Mouse (Mus musculus) limb, embryonic 14.5 days (tissue): ENCODE data around the gene Phb2. TPM values are rescaled to one million over a fixed set of nuclear protein-coding genes. Genes with fewer than 3 reads are reported as not detected.
A peak's percentile ranks its signal among the peaks of the same experiment; 100 is the strongest.

Experiments used
- ATAC-seq: fragments of 200-750 bp; cut with Nextera tagmentation; 2 replicates; pipeline ENCODE4 v1.8.0; 2017; ENCODE audit warnings: low read depth, moderate number of reproducible peaks, moderate TSS enrichment; ENCODE audit not compliant: low FRiP score
- DNase-seq: peaks from one replicate; pipeline ENCODE4 v3.0.0-alpha.2; 2015; ENCODE audit warnings: low spot score
- H3K27ac ChIP-seq: fragments of 300-500 bp; sonication (generic); replicated peaks from 2 replicates; pipeline ENCODE4 v1.5.1; 2014; ENCODE audit warnings: low read depth, mild to moderate bottlenecking, low read length, moderate library complexity, mixed read lengths
- H3K27me3 ChIP-seq: fragments of 300-500 bp; sonication (generic); 2 replicates; pipeline ENCODE4 v1.6.1; 2014; ENCODE audit warnings: low read length, mixed read lengths; ENCODE audit not compliant: control insufficient read depth, insufficient read depth
- H3K36me3 ChIP-seq: fragments of 300-500 bp; sonication (generic); 2 replicates; pipeline ENCODE4 v1.6.1; 2014; ENCODE audit warnings: mild to moderate bottlenecking, low read length, moderate library complexity, mixed read lengths; ENCODE audit not compliant: control insufficient read depth, insufficient read depth
- H3K4me1 ChIP-seq: fragments of 300-500 bp; sonication (generic); 2 replicates; pipeline ENCODE4 v1.6.1; 2014; ENCODE audit warnings: antibody characterized with exemption, low read length, mixed read lengths; ENCODE audit not compliant: control insufficient read depth, insufficient read depth
- H3K4me2 ChIP-seq: fragments of 300-500 bp; sonication (generic); replicated peaks from 2 replicates; pipeline ENCODE4 v1.6.1; 2014; ENCODE audit warnings: low read depth, mild to moderate bottlenecking, low read length, moderate library complexity; ENCODE audit not compliant: severe bottlenecking
- H3K4me3 ChIP-seq: fragments of 300-500 bp; sonication (generic); replicated peaks from 2 replicates; pipeline ENCODE4 v1.5.1; 2014; ENCODE audit warnings: low read length
- H3K9ac ChIP-seq: fragments of 300-500 bp; sonication (generic); 2 replicates; pipeline ENCODE4 v1.6.1; 2014; ENCODE audit warnings: mild to moderate bottlenecking, low read depth, low read length, moderate library complexity; ENCODE audit not compliant: severe bottlenecking
- H3K9me3 ChIP-seq: fragments of 300-500 bp; sonication (generic); 2 replicates; pipeline ENCODE4 v1.6.1; 2016; ENCODE audit warnings: low read length; ENCODE audit not compliant: control insufficient read depth
- POLR2A ChIP-seq: fragments of 200-500 bp; IDR thresholded peaks from 2 replicates; pipeline ENCODE4 v1.8.0; 2012; ENCODE audit warnings: inconsistent platforms, mild to moderate bottlenecking, moderate library complexity, borderline replicate concordance; ENCODE audit not compliant: insufficient read depth, insufficient read length; ENCODE audit errors: extremely low read depth
- WGBS: fragments of 180-500 bp; shearing (Covaris S2); extraction: QIAGEN DNeasy Blood & Tissue Kit; methylation state at CpG from one replicate; pipeline ENCODE4 v1.1.7; 2014; 5-methylcytosine and 5-hydroxymethylcytosine counted together
- polyA plus RNA-seq, 2 experiments: library from polyadenylated mRNA; depleted of rRNA in 1 of 2; stranded (reverse) in 1 of 2; unstranded in 1 of 2; fragments of >200 nt; fragmentation: Nextera tagmentation in 1 of 2; extraction: Ambion mirVana in 1 of 2; gene quantifications; 2 replicates each; pipeline versions ENCODE4 v1.2.1 to v1.2.3; 2012 to 2014

The Phb2 gene
- polyA plus RNA-seq, 2 experiments: 205 to 296 TPM

GRCm38 (mm10) chr6:124704417-124704816 is 7.7 kb upstream of the Phb2 start:
- H3K27me3 ChIP-seq: no peaks in the 10 kb centered on the region
- WGBS: 98% methylated on average over 2 of the region's 2 CpGs
- H3K4me2 ChIP-seq: no peak overlapping the region
- TF ChIP-seq POLR2A: no peak
- no peak overlapping the region for H3K27ac ChIP-seq
- no peak overlapping the region for H3K4me3 ChIP-seq
- DNase-seq: no peak
- ATAC-seq: no peak
- peaks cover 79% of the 10 kb centered on the region for H3K36me3 ChIP-seq
- H3K4me1 ChIP-seq: no peaks in the 10 kb centered on the region
- H3K9ac ChIP-seq: no peak overlapping the region
- no peaks in the 10 kb centered on the region for H3K9me3 ChIP-seq

- no peak overlapping the region for H3K4me3 ChIP-seq
- H3K9ac ChIP-seq: no peak overlapping the region
- 87% methylated on average over 5 of the region's 5 CpGs for WGBS
- peaks cover 65% of the 10 kb centered on the region for H3K36me3 ChIP-seq
- no peaks in the 10 kb centered on the region for H3K27me3 ChIP-seq
- no peak overlapping the region for H3K4me2 ChIP-seq
- TF ChIP-seq POLR2A: no peak
- H3K27ac ChIP-seq: no peak overlapping the region
- ATAC-seq (no peak), DNase-seq (no peak)
- H3K9me3 ChIP-seq: no peaks in the 10 kb centered on the region
- H3K4me1 ChIP-seq: peaks cover 10% of the 10 kb centered on the region
These were observed 6.0 kb upstream of the Phb2 start for GRCm38 (mm10) chr6:124706061-124706627.

- DNase-seq (no peak), ATAC-seq (no peak)
- peaks cover 16% of the 10 kb centered on the region for H3K4me1 ChIP-seq
- H3K9me3 ChIP-seq: no peaks in the 10 kb centered on the region
- WGBS: 93% methylated on average over 10 of the region's 10 CpGs
- TF ChIP-seq POLR2A: no peak
- H3K27me3 ChIP-seq: no peaks in the 10 kb centered on the region
- H3K36me3 ChIP-seq: peaks cover 45% of the 10 kb centered on the region
- no peak overlapping the region for H3K4me3 ChIP-seq
- H3K27ac ChIP-seq: no peak overlapping the region
- no peak overlapping the region for H3K4me2 ChIP-seq
- H3K9ac ChIP-seq: no peak overlapping the region
These were observed 3.7 kb upstream of the Phb2 start for GRCm38 (mm10) chr6:124708289-124708889.

GRCm38 (mm10) chr6:124712918-124713317 is 782 bp downstream of the Phb2 start:
- no peak for TF ChIP-seq POLR2A
- peak overlapping the region; percentile 94 for H3K4me2 ChIP-seq
- peak overlapping the region; percentile 91 for H3K9ac ChIP-seq
- no peaks in the 10 kb centered on the region for H3K27me3 ChIP-seq
- ATAC-seq (no peak), DNase-seq (no peak)
- WGBS: 15% methylated on average over 11 of the region's 11 CpGs
- no peaks in the 10 kb centered on the region for H3K9me3 ChIP-seq
- peaks cover 57% of the 10 kb centered on the region for H3K36me3 ChIP-seq
- peak overlapping the region; percentile 83; the same call in 1 of the 2 replicates for H3K27ac ChIP-seq
- peaks cover 19% of the 10 kb centered on the region for H3K4me1 ChIP-seq
- H3K4me3 ChIP-seq: peak overlapping the region; percentile 96

- WGBS: 60% methylated on average over 20 of the region's 20 CpGs
- H3K4me3 ChIP-seq: no peak overlapping the region
- H3K27ac ChIP-seq: no peak overlapping the region
- H3K36me3 ChIP-seq: peaks cover 45% of the 10 kb centered on the region
- H3K9ac ChIP-seq: no peak overlapping the region
- TF ChIP-seq POLR2A: no peak
- DNase-seq (peak; percentile 65), ATAC-seq (no peak)
- no peak overlapping the region for H3K4me2 ChIP-seq
- no peaks in the 10 kb centered on the region for H3K9me3 ChIP-seq
- no peaks in the 10 kb centered on the region for H3K27me3 ChIP-seq
- H3K4me1 ChIP-seq: peaks cover 9% of the 10 kb centered on the region
These were observed 4.8 kb downstream of the Phb2 start for GRCm38 (mm10) chr6:124716864-124717490.
